8 mouse cellular contexts compared by ENCODE assay signal in the genomic region with DNA sequence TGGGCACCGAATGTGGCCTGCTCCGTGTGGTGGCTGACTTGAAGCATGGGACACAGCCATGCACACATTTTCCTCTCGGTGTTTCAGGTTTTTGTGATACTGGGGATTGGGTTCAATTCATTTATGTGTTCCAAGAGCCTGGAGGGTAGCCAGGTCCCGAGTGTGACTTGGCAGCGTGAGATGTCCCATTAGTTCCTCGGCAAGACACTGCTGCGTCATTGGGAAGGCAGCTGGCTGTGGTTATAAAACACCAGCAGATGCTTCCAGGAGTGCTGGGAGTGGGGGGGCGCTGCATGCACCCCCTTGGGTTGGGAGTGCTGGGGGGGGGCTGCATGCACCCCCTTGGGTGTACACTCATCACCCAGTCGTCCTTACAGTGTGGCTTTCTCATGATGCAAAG.
A peak's percentile ranks its signal among the peaks of the same experiment; 100 is the strongest.
DNase-seq lines count a peak whose midpoint lies in the region; ATAC-seq and TF ChIP-seq lines count a peak whose summit lies in the region.
"Had no signal": no experiment of that assay in that cellular context is flagged by ENCODE, and none has a peak within 500 bp of the region (broad histone marks: within the 10 kb centered on the region; RNA-seq: fewer than 3 reads in every experiment).

No protein-coding gene starts in this region.

- no peak for TF ChIP-seq EP300 in lung, postnatal 0 days (IDR thresholded peaks at IDR 0.05)

- no peak for TF ChIP-seq CTCF in midbrain, postnatal 0 days (IDR thresholded peaks at IDR 0.05)
- no peak for TF ChIP-seq CTCF in lung, postnatal 0 days (IDR thresholded peaks at IDR 0.05)

- H3K27me3 ChIP-seq in midbrain, postnatal 0 days (ENCODE audit: insufficient read depth, low read length) = no peaks in the 10 kb centered on the region; the same call in 1 of the 2 replicates
- H3K27me3 ChIP-seq in midbrain, embryonic 10.5 days (ENCODE audit: low read depth, poor library complexity, severe bottlenecking) = peaks cover 40% of the 10 kb centered on the region
- 0 out of 2 replicates have a peak, but pooled peaks cover 3% of the 10 kb centered on the region for H3K27me3 ChIP-seq in lung, postnatal 0 days (replicated peaks; ENCODE audit: insufficient read depth, low read length)
- H3K27me3 ChIP-seq: heart, embryonic 15.5 days had no signal

- 63% methylated on average over 9 of the region's 9 CpGs for WGBS in midbrain, postnatal 0 days
- 88% methylated on average over 9 of the region's 9 CpGs for WGBS in midbrain, embryonic 10.5 days
- WGBS in lung, postnatal 0 days = 51% methylated on average over 9 of the region's 9 CpGs

- no peak overlapping the region for H3K27ac ChIP-seq in midbrain, postnatal 0 days (ENCODE audit: low read depth, low read length)
- H3K27ac ChIP-seq in midbrain, embryonic 10.5 days (replicated peaks) = no peak overlapping the region
- H3K27ac ChIP-seq in lung, postnatal 0 days (ENCODE audit: low read length) = no peak overlapping the region
- H3K27ac ChIP-seq: heart, embryonic 15.5 days had no signal

- 0 out of 2 replicates have a peak, but pooled peaks cover 12% of the 10 kb centered on the region for H3K4me1 ChIP-seq in midbrain, postnatal 0 days (ENCODE audit: insufficient read depth, low read length)
- H3K4me1 ChIP-seq in midbrain, embryonic 10.5 days = peaks cover 35% of the 10 kb centered on the region
- no peaks in the 10 kb centered on the region for H3K4me1 ChIP-seq in lung, postnatal 0 days (ENCODE audit: insufficient read depth, low read depth, low read length)

- no peaks in the 10 kb centered on the region for H3K36me3 ChIP-seq in midbrain, postnatal 0 days (ENCODE audit: insufficient read depth, low read length)
- H3K36me3 ChIP-seq in midbrain, embryonic 10.5 days = no peaks in the 10 kb centered on the region
- no peaks in the 10 kb centered on the region for H3K36me3 ChIP-seq in lung, postnatal 0 days (ENCODE audit: insufficient read depth, low read length)
- H3K36me3 ChIP-seq: heart, embryonic 15.5 days had no signal

- H3K9ac ChIP-seq in midbrain, postnatal 0 days (replicated peaks; ENCODE audit: low read length, poor library complexity, severe bottlenecking) = no peak overlapping the region
- H3K9ac ChIP-seq in lung, postnatal 0 days (replicated peaks; ENCODE audit: low read depth) = no peak overlapping the region
- H3K9ac ChIP-seq: heart, embryonic 15.5 days had no signal

- no peaks in the 10 kb centered on the region for H3K9me3 ChIP-seq in midbrain, postnatal 0 days (ENCODE audit: low read length)
- peaks cover 3% of the 10 kb centered on the region; the same call in 1 of the 2 replicates for H3K9me3 ChIP-seq in midbrain, embryonic 10.5 days (replicated peaks)
- H3K9me3 ChIP-seq in lung, postnatal 0 days (ENCODE audit: low read length) = no peaks in the 10 kb centered on the region
- H3K9me3 ChIP-seq: heart, embryonic 15.5 days had no signal

- no peak overlapping the region for H3K4me2 ChIP-seq in midbrain, postnatal 0 days (ENCODE audit: low read depth, low read length, poor library complexity, severe bottlenecking)
- H3K4me2 ChIP-seq in lung, postnatal 0 days (replicated peaks; ENCODE audit: low read depth, low read length) = no peak overlapping the region
- H3K4me2 ChIP-seq: heart, embryonic 15.5 days had no signal

- no peak overlapping the region for H3K4me3 ChIP-seq in midbrain, postnatal 0 days (ENCODE audit: low read depth, low read length)
- no peak overlapping the region for H3K4me3 ChIP-seq in midbrain, embryonic 10.5 days
- no peak overlapping the region for H3K4me3 ChIP-seq in lung, postnatal 0 days (ENCODE audit: low read depth, low read length)
- H3K4me3 ChIP-seq: heart, embryonic 15.5 days had no signal

- DNase-seq in midbrain, postnatal 0 days (ENCODE audit: low spot score) = peak; percentile 80
- no peak for DNase-seq in midbrain, embryonic 10.5 days (ENCODE audit: low spot score)
- DNase-seq in frontal cortex, postnatal 36 days (ENCODE audit: low spot score in 2 of 2) = peak; percentile 62
- DNase-seq in kidney, postnatal 36 days = peak; percentile 68 to 73
- peak; percentile 56 for DNase-seq in lung, postnatal 0 days (ENCODE audit: low spot score)
- no peak for DNase-seq in c-Kit-positive CD71-positive TER-119-positive erythroid progenitor cells, embryonic 14.5 days (ENCODE audit: low spot score)
- DNase-seq in urinary bladder, adult 18-20 months (ENCODE audit: low spot score in 2 of 2) = no peak

- no peak for ATAC-seq in midbrain, postnatal 0 days (ENCODE audit: low FRiP score)
- ATAC-seq in lung, postnatal 0 days = peak; percentile 6

Comparison
In these comparisons a context has a peak if more than half of its experiments do, and no peak if none do; other contexts are left out.
1. DNase-seq: peak in midbrain, postnatal 0 days (single experiment), frontal cortex, postnatal 36 days (2 of 2), kidney, postnatal 36 days (2 of 2) and lung, postnatal 0 days (single experiment); none in midbrain, embryonic 10.5 days (single experiment), c-Kit-positive CD71-positive TER-119-positive erythroid progenitor cells, embryonic 14.5 days (single experiment) and urinary bladder, adult 18-20 months (0 of 2).